Mouse (Mus musculus) heart, embryonic 13.5 days (tissue): ENCODE measurements around the gene Sfn. TPM values are rescaled to one million over a fixed set of nuclear protein-coding genes. Genes with fewer than 3 reads are reported as not detected.

ENCODE experiments used
- ATAC-seq: fragments of 200-750 bp; cut with Nextera tagmentation; 2 replicates; pipeline ENCODE4 v1.8.0; 2017; ENCODE audit warnings: moderate TSS enrichment; ENCODE audit not compliant: insufficient number of reproducible peaks, low FRiP score, low TSS enrichment; ENCODE audit errors: extremely low read depth
- H3K27ac ChIP-seq: fragments of 300-500 bp; sonication (generic); replicated peaks from 2 replicates; pipeline ENCODE4 v1.5.1; 2015; ENCODE audit warnings: moderate library complexity, mild to moderate bottlenecking, inconsistent platforms
- H3K27me3 ChIP-seq: fragments of 300-500 bp; sonication (generic); replicated peaks from 2 replicates; pipeline ENCODE4 v1.6.1; 2015; ENCODE audit warnings: mild to moderate bottlenecking, inconsistent platforms
- H3K36me3 ChIP-seq: fragments of 300-500 bp; sonication (generic); 2 replicates; pipeline ENCODE4 v1.6.1; 2015; ENCODE audit warnings: mild to moderate bottlenecking, inconsistent platforms
- H3K4me1 ChIP-seq: fragments of 300-500 bp; sonication (generic); 2 replicates; pipeline ENCODE4 v1.6.1; 2015; ENCODE audit warnings: inconsistent platforms
- H3K4me2 ChIP-seq: fragments of 300-500 bp; sonication (generic); 2 replicates; pipeline ENCODE4 v1.6.1; 2015; ENCODE audit warnings: inconsistent platforms, mild to moderate bottlenecking, moderate library complexity
- H3K4me3 ChIP-seq: fragments of 300-500 bp; sonication (generic); 2 replicates; pipeline ENCODE4 v1.5.1; 2015; ENCODE audit warnings: moderate library complexity, mild to moderate bottlenecking, inconsistent platforms
- H3K9ac ChIP-seq: fragments of 300-500 bp; sonication (generic); 2 replicates; pipeline ENCODE4 v1.6.1; 2015; ENCODE audit warnings: inconsistent platforms, mild to moderate bottlenecking, moderate library complexity
- H3K9me3 ChIP-seq: fragments of 300-500 bp; sonication (generic); 2 replicates; pipeline ENCODE4 v1.6.1; 2016; ENCODE audit warnings: inconsistent platforms
- WGBS: fragments of 180-500 bp; shearing (Covaris S2); methylation state at CpG from one replicate; pipeline ENCODE4 v1.1.7; 2015; ENCODE audit warnings: mixed read lengths; 5-methylcytosine and 5-hydroxymethylcytosine counted together
- polyA plus RNA-seq: library from polyadenylated mRNA; unstranded; fragments of >200 nt; fragmentation: Nextera tagmentation; extraction: Ambion mirVana; gene quantifications from 2 replicates; pipeline ENCODE4 v1.2.1, GENCODE M21; 2015

The Sfn gene
- polyA plus RNA-seq, 1 experiment from 2014 or later: 2.9 TPM

- no peaks in the 10 kb centered on the region for H3K27me3 ChIP-seq
- no peak overlapping the region for H3K4me3 ChIP-seq
- H3K27ac ChIP-seq: no peak overlapping the region
- H3K36me3 ChIP-seq: peaks cover 35% of the 10 kb centered on the region
- no peak overlapping the region for H3K9ac ChIP-seq
- H3K9me3 ChIP-seq: no peaks in the 10 kb centered on the region
- peaks cover 19% of the 10 kb centered on the region for H3K4me1 ChIP-seq
- no peak for ATAC-seq
- H3K4me2 ChIP-seq: no peak overlapping the region
- WGBS: 51% methylated on average over 4 of the region's 4 CpGs
Observed at GRCm38 (mm10) chr4:133619473-133620136, 17.6 kb upstream of the Sfn start.

- Histone ChIP-seq H3K9me3 (no peaks in the 10 kb centered on the region), H3K4me2 (no peak overlapping the region), H3K4me3 (no peak overlapping the region), H3K9ac (no peak overlapping the region), H3K27me3 (no peaks in the 10 kb centered on the region), H3K36me3 (peaks cover 44% of the 10 kb centered on the region), H3K4me1 (peaks cover 19% of the 10 kb centered on the region), H3K27ac (no peak overlapping the region)
- WGBS: 85% methylated on average over 11 of the region's 11 CpGs
- no peak for ATAC-seq
Observed at GRCm38 (mm10) chr4:133617936-133618335, 16.0 kb upstream of the Sfn start.

GRCm38 (mm10) chr4:133615416-133615815, 13.4 kb upstream of the Sfn start:
- WGBS: 68% methylated on average over 10 of the region's 10 CpGs
- Histone ChIP-seq H3K9me3 (peaks cover 10% of the 10 kb centered on the region), H3K4me3 (no peak overlapping the region), H3K27me3 (no peaks in the 10 kb centered on the region), H3K27ac (no peak overlapping the region), H3K4me1 (peaks cover 13% of the 10 kb centered on the region), H3K4me2 (no peak overlapping the region), H3K36me3 (peaks cover 56% of the 10 kb centered on the region), H3K9ac (no peak overlapping the region)
- ATAC-seq: no peak

GRCm38 (mm10) chr4:133614274-133614761, 12.3 kb upstream of the Sfn start:
- Histone ChIP-seq H3K27me3 (no peaks in the 10 kb centered on the region), H3K4me2 (no peak overlapping the region), H3K27ac (no peak overlapping the region), H3K4me1 (0 out of 2 replicates have a peak, but pooled peaks cover 3% of the 10 kb centered on the region), H3K9me3 (peaks cover 10% of the 10 kb centered on the region), H3K9ac (no peak overlapping the region), H3K4me3 (no peak overlapping the region), H3K36me3 (peaks cover 59% of the 10 kb centered on the region)
- 80% methylated on average over 8 of the region's 8 CpGs for WGBS
- ATAC-seq: no peak

- Histone ChIP-seq H3K36me3 (peaks cover 59% of the 10 kb centered on the region), H3K4me3 (no peak overlapping the region), H3K9ac (no peak overlapping the region), H3K4me2 (no peak overlapping the region), H3K9me3 (peaks cover 10% of the 10 kb centered on the region), H3K4me1 (0 out of 2 replicates have a peak, but pooled peaks cover 3% of the 10 kb centered on the region), H3K27ac (no peak overlapping the region), H3K27me3 (no peaks in the 10 kb centered on the region)
- no peak for ATAC-seq
- WGBS: 81% methylated on average over 4 of the region's 4 CpGs
Observed at GRCm38 (mm10) chr4:133613867-133614266, 11.9 kb upstream of the Sfn start.

GRCm38 (mm10) chr4:133613026-133613425, 11.1 kb upstream of the Sfn start:
- Histone ChIP-seq H3K9ac (no peak overlapping the region), H3K27ac (no peak overlapping the region), H3K4me2 (no peak overlapping the region), H3K27me3 (no peaks in the 10 kb centered on the region), H3K4me1 (0 out of 2 replicates have a peak, but pooled peaks cover 3% of the 10 kb centered on the region), H3K4me3 (no peak overlapping the region), H3K36me3 (peaks cover 66% of the 10 kb centered on the region), H3K9me3 (peaks cover 10% of the 10 kb centered on the region)
- ATAC-seq: no peak
- WGBS: 88% methylated on average over 8 of the region's 8 CpGs

- Histone ChIP-seq H3K27me3 (no peaks in the 10 kb centered on the region), H3K4me1 (0 out of 2 replicates have a peak, but pooled peaks cover 3% of the 10 kb centered on the region), H3K36me3 (peaks cover 66% of the 10 kb centered on the region), H3K4me3 (no peak overlapping the region), H3K27ac (no peak overlapping the region), H3K9me3 (peaks cover 10% of the 10 kb centered on the region), H3K4me2 (no peak overlapping the region), H3K9ac (no peak overlapping the region)
- no peak for ATAC-seq
- 88% methylated on average over 7 of the region's 7 CpGs for WGBS
Observed at GRCm38 (mm10) chr4:133612416-133612815, 10.4 kb upstream of the Sfn start.

- Histone ChIP-seq H3K4me1 (0 out of 2 replicates have a peak, but pooled peaks cover 3% of the 10 kb centered on the region), H3K4me3 (no peak overlapping the region), H3K4me2 (no peak overlapping the region), H3K27ac (no peak overlapping the region), H3K27me3 (no peaks in the 10 kb centered on the region), H3K9ac (no peak overlapping the region), H3K9me3 (peaks cover 10% of the 10 kb centered on the region), H3K36me3 (peaks cover 72% of the 10 kb centered on the region)
- ATAC-seq: no peak
- 89% methylated on average over 5 of the region's 5 CpGs for WGBS
Observed at GRCm38 (mm10) chr4:133611815-133612214, 9.8 kb upstream of the Sfn start.

GRCm38 (mm10) chr4:133609719-133610118, 7.8 kb upstream of the Sfn start:
- Histone ChIP-seq H3K27ac (no peak overlapping the region), H3K4me3 (no peak overlapping the region), H3K4me1 (no peaks in the 10 kb centered on the region), H3K36me3 (peaks cover 79% of the 10 kb centered on the region), H3K27me3 (no peaks in the 10 kb centered on the region), H3K9me3 (peaks cover 10% of the 10 kb centered on the region), H3K4me2 (no peak overlapping the region), H3K9ac (no peak overlapping the region)
- no peak for ATAC-seq
- 15% methylated on average over 6 of the region's 6 CpGs for WGBS

- peaks cover 68% of the 10 kb centered on the region for H3K36me3 ChIP-seq
- peaks cover 15% of the 10 kb centered on the region for H3K27me3 ChIP-seq
- no peak overlapping the region for H3K27ac ChIP-seq
- no peak overlapping the region for H3K9ac ChIP-seq
- no peak for ATAC-seq
- H3K4me3 ChIP-seq: no peak overlapping the region
- H3K4me1 ChIP-seq: no peaks in the 10 kb centered on the region
- peaks cover 6% of the 10 kb centered on the region for H3K9me3 ChIP-seq
- no peak overlapping the region for H3K4me2 ChIP-seq
- WGBS: 74% methylated on average over 10 of the region's 10 CpGs
Observed at GRCm38 (mm10) chr4:133607284-133607683, 5.3 kb upstream of the Sfn start.

GRCm38 (mm10) chr4:133605330-133605729, 3.4 kb upstream of the Sfn start:
- Histone ChIP-seq H3K27ac (no peak overlapping the region), H3K36me3 (peaks cover 51% of the 10 kb centered on the region)

GRCm38 (mm10) chr4:133604856-133605255, 2.9 kb upstream of the Sfn start:
- no peak overlapping the region for H3K9ac ChIP-seq
- no peak overlapping the region for H3K4me3 ChIP-seq
- WGBS: 55% methylated on average over 6 of the region's 6 CpGs
- no peak overlapping the region for H3K4me2 ChIP-seq
- ATAC-seq: no peak
- no peaks in the 10 kb centered on the region for H3K9me3 ChIP-seq
- peaks cover 51% of the 10 kb centered on the region for H3K36me3 ChIP-seq
- peaks cover 37% of the 10 kb centered on the region for H3K27me3 ChIP-seq
- H3K27ac ChIP-seq: no peak overlapping the region
- peaks cover 12% of the 10 kb centered on the region for H3K4me1 ChIP-seq

More at GRCm38 (mm10) chr4:133605330-133605729, 3.4 kb upstream of the Sfn start:
- H3K4me3 ChIP-seq: no peak overlapping the region
- H3K4me2 ChIP-seq: no peak overlapping the region
- no peak overlapping the region for H3K9ac ChIP-seq
- WGBS: 54% methylated on average over 9 of the region's 9 CpGs
- peaks cover 7% of the 10 kb centered on the region for H3K4me1 ChIP-seq
- ATAC-seq: no peak
- no peaks in the 10 kb centered on the region for H3K9me3 ChIP-seq
- peaks cover 32% of the 10 kb centered on the region for H3K27me3 ChIP-seq
